Mouse (Mus musculus): Measurements from ENCODE around the gene Ptpn13. TPM values are rescaled to one million over a fixed set of nuclear protein-coding genes. Genes with fewer than 3 reads are reported as not detected.

Gene Ptpn13
- total RNA-seq, 2 experiments from 2014 or later, result 0.04 to 0.09 TPM

GRCm38 (mm10) chr5:103514441-103514840 lies 89.4 kb downstream of the Ptpn13 start:
- no peak for ATAC-seq (ENCODE audit: poor library complexity, severe bottlenecking)

DNA sequence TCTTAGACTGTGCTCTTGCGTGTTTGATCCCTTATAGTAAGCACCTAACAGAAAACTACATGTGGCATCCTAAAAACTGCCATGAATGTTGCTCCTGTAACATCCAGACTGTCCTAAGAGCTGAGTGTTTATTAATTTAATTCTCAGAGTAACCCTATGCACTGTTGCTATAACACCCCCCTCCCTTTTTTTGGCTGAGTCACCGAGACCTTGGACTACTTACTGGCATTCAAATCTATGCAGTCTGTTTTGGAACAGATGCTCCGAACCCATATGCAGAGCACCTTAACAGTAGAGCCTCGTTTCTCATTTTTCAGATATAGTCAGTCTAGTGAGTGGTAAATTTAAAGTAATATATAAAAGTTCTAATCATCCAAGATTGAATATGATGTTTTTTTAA lies 90.9 kb downstream of the Ptpn13 start:
- no peak for ATAC-seq (ENCODE audit: poor library complexity, severe bottlenecking)

DNA sequence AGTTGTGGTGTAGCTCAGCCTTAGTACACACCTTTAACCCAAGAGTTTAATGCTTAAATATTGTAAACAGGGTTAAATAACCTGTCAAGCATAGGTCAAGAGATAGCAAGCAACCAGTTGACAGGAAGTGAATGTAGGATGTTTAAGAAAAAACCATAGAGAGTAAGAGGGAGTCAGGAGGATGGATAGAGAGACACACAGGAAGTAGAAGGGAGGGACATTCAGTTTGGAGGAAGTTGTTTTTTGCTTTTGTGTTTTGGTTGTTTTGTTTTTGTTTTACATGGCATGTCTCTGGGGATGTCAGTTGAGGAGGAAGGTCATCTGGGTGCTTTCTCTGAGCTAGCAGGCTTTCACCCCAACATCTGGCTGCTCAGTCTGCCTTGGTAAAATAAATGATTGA lies 91.6 kb downstream of the Ptpn13 start:
- ATAC-seq (ENCODE audit: poor library complexity, severe bottlenecking), result no peak

DNA sequence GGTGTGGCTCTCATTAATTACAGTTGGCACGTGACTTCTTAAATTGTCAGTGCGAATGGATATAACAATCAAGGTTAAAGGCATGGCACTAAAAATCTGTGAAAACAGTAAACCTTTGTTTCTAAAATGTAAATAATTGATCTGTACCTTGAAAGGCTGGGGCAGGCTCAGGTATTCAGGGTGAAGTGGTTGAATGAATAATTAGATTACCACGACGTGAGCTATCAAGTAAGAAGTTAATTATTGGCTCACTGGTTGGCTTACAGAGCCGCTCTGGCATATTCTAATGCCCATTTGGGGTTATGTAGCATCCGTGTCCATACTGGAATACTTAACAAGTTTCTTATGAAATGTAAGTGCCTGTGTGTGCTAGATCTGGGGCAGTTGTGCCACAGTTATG lies 92.6 kb downstream of the Ptpn13 start:
- no peak for ATAC-seq (ENCODE audit: poor library complexity, severe bottlenecking)

- ATAC-seq (ENCODE audit: poor library complexity, severe bottlenecking), result no peak
These were observed 93.9 kb downstream of the Ptpn13 start for GRCm38 (mm10) chr5:103518797-103519468.

DNA sequence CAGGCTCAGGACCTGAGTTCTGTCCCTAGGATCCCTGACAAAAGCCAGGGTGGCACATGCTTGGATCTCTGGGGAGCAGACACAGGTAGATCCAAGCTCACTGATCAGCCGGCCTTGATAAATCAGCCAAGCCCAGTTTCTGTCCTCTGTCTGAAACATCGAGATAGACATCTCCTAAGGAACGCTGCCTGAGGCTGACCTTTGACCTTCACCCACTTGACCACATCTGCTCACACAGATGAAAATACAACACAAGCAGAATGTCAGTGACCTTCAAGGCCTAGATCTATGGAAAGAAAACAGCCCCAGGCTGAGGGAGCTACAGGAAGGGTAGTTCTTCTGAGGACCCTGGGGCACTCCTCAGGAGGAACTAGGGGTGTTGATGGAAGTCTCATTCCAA lies 97.4 kb downstream of the Ptpn13 start:
- ATAC-seq (ENCODE audit: poor library complexity, severe bottlenecking), result no peak

DNA sequence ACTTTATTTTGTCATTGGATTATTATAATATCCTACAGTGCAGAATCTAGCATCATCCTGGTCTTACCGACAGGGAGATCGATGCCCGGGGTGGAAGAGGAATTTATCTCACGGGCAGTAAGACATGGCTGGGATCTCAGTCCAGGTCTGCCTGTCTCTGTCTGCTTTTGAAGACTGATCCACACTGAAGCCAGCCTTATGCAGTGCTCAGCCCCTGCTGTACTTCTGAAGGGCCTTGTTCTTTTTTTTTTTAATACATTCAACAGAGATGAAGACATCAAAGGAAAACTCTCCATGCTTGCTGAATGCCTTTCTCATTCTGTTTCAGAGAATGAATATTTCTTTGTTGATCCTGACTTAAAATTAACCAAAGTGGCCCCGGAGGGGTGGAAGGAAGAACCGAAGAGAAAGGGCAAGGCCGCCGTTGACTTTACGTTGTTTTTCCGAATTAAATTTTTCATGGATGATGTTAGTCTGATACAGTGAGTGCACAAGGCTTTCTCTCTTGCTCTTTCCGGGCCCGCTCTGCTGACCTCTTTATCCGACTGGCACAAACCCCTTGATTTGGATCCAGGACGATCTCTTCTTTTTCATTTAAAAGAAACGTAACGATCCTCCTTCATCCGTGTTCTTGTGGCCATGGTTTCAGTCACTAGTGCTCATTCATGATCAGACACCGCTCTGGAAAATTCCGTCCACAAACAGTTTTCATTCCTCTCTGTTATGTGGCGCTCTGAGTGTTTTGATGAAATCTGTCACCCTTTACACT lies 101.9 kb downstream of the Ptpn13 start:
- no peak for ATAC-seq (ENCODE audit: poor library complexity, severe bottlenecking)

- ATAC-seq (ENCODE audit: poor library complexity, severe bottlenecking), result no peak
These were observed 102.4 kb downstream of the Ptpn13 start for GRCm38 (mm10) chr5:103527437-103527718.

DNA sequence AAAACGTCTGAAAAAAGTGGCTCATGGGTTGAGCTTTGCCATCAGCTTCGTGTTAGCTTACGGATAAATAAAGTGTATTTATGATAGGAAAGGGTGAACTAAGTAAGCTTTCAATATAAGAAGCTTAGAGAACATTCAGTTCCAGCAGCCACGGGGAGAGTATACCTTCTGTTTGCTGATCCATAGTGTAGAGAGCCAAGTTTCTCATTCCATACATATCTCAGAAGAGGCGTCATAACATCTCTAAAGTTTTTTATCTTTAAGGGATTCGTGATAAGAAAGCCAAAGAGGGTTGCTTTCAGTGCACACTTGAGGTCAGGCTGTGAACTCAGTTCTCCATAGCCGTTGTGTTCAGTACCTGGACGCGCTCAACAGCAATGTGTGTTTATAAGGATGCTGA lies 105.2 kb downstream of the Ptpn13 start:
- no peak for ATAC-seq (ENCODE audit: poor library complexity, severe bottlenecking)

- no peak for ATAC-seq (ENCODE audit: poor library complexity, severe bottlenecking)
These were observed 107.9 kb downstream of the Ptpn13 start for GRCm38 (mm10) chr5:103532841-103533390.

- ATAC-seq (ENCODE audit: poor library complexity, severe bottlenecking), result no peak
These were observed 109.5 kb downstream of the Ptpn13 start for GRCm38 (mm10) chr5:103534454-103534853.

DNA sequence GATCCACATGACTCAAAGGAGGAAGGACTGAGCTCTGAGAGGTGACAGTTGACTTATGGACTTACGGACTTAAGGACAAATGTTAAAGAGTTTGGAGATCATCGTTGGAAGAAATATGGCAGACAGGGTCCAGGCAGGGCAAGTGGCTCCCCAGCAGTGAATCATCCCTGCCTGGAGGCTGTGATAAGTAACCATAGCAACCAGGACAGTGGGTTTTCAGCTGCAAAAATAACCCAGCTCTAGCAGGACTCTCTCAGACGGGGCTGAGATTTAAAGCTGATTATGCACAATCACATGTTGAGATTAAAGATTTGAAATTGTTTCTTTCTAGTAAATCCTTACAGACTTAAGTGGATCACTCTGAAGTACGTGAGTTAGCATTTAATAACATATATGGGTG lies 112.4 kb downstream of the Ptpn13 start:
- no peak for ATAC-seq (ENCODE audit: poor library complexity, severe bottlenecking)

GRCm38 (mm10) chr5:103540612-103541011 lies 115.6 kb downstream of the Ptpn13 start:
- no peak for ATAC-seq (ENCODE audit: poor library complexity, severe bottlenecking)

DNA sequence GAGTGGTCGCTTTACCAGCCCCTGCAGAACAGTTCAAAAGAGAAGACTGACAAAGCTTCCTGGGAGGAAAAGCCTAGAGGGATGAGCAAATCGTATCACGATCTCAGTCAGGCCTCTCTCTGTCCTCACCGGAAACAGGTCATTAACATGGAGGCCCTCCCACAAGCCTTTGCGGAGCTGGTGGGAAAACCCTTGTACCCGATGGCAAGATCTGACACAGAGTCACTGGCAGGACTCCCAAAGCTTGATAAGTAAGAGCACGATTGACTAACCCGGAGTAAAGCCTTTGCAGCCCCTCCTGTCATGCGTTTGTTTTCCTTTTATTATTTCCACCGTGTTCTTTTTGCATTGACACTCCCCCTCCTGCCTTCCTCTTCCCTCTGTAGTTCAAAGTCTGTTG lies 116.1 kb downstream of the Ptpn13 start:
- no peak for ATAC-seq (ENCODE audit: poor library complexity, severe bottlenecking)

DNA sequence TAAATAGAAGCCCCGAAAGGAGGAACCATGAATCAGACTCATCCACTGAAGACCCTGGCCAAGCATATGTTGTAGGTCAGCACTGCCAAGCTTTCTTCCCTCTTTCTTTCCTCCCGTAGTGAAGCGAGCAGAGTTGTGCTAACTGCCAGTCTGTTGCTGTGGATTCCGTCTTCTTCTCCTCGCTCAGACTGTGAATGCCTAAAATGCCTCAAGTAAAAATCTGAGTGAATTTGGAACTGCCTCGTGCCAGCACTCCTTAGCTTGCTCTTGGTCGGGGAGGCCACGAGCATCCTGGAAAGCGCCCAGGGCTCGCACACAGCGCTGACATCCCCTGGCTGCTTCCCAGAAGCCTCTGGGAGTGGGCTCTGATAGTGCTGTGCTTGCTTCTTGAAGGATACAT lies 116.5 kb downstream of the Ptpn13 start:
- no peak for ATAC-seq (ENCODE audit: poor library complexity, severe bottlenecking)

DNA sequence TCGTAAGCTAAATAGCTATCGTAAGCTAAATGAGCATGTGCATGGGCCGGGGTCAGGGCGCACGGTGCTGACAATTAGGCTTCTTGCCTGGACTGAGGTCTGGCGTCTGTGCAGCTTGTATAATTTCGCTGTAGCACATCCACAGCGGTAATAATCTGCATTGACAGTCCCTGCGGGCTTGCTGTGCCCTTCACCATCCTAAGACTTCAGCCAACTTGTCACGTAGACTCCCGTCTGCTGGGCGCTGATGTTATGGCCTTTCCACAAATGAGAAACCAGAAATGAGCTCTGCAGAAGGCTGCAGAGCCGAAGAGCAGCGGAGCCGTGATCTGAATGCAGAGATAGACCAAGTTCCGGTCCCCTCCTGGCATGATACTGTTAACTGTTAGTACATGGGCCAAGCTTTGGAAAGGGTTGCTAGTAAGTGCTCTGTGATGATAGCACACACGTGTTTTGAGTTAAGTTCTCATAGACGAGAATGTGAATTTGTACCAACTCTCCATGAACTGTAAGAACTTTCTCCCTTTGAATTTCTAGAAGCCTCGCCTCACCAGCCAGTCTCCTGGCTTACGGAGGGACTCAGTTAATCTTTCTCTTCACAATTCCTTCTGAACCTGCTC lies 120.5 kb downstream of the Ptpn13 start:
- no peak for ATAC-seq (ENCODE audit: poor library complexity, severe bottlenecking)

- no peak for ATAC-seq (ENCODE audit: poor library complexity, severe bottlenecking)
These were observed 129.8 kb downstream of the Ptpn13 start for GRCm38 (mm10) chr5:103554769-103555168.

GRCm38 (mm10) chr5:103560546-103560945 lies 135.6 kb downstream of the Ptpn13 start:
- no peak for ATAC-seq (ENCODE audit: poor library complexity, severe bottlenecking)

GRCm38 (mm10) chr5:103568034-103568433 lies 143.0 kb downstream of the Ptpn13 start:
- no peak for ATAC-seq (ENCODE audit: poor library complexity, severe bottlenecking)

- ATAC-seq (ENCODE audit: poor library complexity, severe bottlenecking), result no peak
These were observed 144.5 kb downstream of the Ptpn13 start for GRCm38 (mm10) chr5:103569446-103569845.

DNA sequence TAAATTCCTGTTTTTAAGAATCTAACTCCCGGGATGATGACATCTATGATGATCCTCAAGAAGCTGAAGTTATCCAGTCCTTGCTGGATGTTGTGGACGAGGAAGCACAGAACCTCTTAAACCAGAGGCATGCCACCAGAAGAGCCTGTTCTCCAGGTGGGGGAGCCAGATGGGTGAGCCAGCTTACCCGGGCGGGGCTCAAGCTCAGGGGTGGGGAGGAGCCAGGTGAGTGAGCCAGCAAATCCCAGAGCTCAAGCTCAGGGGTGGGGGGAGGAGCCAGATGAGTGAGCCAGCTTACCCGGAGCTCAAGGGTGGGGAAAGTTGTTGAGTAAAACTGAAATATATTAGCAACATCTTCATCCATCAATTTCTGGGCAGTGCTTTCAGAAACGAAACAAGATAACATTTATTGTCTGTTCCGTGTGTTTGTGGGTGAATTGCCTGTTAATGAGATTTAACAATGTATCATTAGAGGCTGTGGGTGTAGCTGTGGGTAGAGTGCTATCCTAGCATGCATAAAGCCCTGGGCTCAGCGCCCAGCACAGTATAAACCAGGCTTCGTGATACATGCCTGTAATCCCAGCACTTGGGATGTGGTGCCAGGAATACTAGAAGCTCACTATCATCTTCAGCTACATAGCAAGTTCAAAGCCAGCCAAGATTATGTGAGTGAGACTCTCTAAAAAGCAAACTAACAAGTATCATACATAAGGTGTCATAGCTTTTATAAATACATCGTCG lies 154.9 kb downstream of the Ptpn13 start:
- no peak for ATAC-seq (ENCODE audit: poor library complexity, severe bottlenecking)
